Mouse (Mus musculus): ENCODE results near the gene Art4. TPM values are rescaled to one million over a fixed set of nuclear protein-coding genes. Genes with fewer than 3 reads are reported as not detected.

Art4 gene
- total RNA-seq (2014; rRNA removed) (0.37 and 0.43 TPM in 2 replicates), polyA plus RNA-seq (2015; fragmentation: Nextera tagmentation; extraction: Ambion mirVana) (0.25 and 0.34 TPM in 2 replicates)

DNA sequence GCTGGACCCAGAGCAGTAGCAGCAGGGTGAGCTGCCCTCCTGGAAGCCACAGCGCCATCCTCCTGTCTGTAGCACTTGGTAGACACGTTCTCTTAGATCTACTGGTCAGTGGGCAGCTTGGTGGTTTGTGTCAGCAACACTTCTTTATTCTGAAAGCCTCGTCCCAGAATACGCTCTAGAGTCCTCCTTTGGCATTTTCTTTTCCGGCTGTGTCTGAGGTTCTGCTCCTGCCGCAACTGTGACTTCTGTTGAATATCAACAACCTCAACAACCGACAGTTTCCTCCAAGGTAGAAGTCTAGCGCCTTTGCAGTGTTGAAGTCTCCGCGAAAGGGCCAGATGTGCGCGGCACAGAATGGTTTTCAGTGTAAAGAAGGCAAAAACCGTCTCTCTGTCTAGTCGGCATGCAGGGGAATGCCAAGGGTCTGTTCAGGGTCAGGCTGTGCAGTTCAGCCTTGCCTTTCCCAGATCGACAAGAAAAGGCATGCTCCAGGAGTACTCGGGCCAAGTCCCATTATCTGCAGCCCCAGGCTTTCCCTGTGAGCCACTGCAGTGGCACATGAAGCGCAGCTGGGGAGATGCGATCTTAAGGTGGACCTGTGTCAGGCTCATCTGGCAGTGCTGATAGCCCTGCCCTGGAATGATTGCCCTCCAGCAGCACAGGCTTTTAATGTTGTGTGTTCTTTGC, at the start of gene Art4:
Gene Art4, minus strand, starts transcription at position 548 of the 687 bp plus-strand sequence.
- Histone ChIP-seq H3K36me3 (ENCODE audit: insufficient read depth, low read length) (no peaks in the 10 kb centered on the region), H3K9ac (replicated peaks; ENCODE audit: low read length) (no peak within 1 kb of the TSS), H3K27ac (no peak within 1 kb of the TSS), H3K4me2 (ENCODE audit: low read depth, low read length) (no peak within 1 kb of the TSS), H3K9me3 (ENCODE audit: low read length) (no peaks in the 10 kb centered on the region), H3K27me3 (ENCODE audit: insufficient read depth, low read length) (no peaks in the 10 kb centered on the region), H3K4me3 (ENCODE audit: low read length) (no peak within 1 kb of the TSS), H3K4me1 (ENCODE audit: insufficient read depth, low read length) (no peaks in the 10 kb centered on the region)
- TF ChIP-seq CTCF (IDR thresholded peaks at IDR 0.05; ENCODE audit: low read depth), result no peak
- DNase-seq (ENCODE audit: low spot score) (no peak), ATAC-seq (no peak)
- 77% methylated on average over 18 of the region's 18 CpGs for WGBS

DNA sequence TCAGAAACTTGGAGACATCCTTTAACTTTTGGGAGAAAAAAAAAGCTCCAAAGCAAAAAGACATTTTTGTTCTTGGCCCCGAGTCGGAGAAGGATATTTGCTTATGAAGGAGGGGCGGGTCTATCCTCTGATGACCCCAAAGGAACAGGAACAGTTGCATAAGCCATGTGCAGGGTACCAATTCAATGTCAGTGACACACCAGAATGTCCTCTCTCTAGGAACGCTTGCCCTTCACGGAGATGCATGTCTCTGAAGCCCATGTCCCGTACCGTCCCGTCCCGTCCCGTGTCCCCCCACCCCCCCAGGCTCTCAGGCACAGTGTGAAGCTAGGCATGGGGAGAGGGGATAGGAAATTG, 49.4 kb upstream of the Art4 start:
- ATAC-seq, result no peak; the same call in 1 of the 2 replicates
- Histone ChIP-seq H3K27ac (no peak overlapping the region), H3K36me3 (ENCODE audit: insufficient read depth, low read length) (no peaks in the 10 kb centered on the region), H3K9me3 (ENCODE audit: low read length) (no peaks in the 10 kb centered on the region), H3K4me2 (ENCODE audit: low read depth, low read length) (no peak overlapping the region), H3K27me3 (ENCODE audit: insufficient read depth, low read length) (no peaks in the 10 kb centered on the region), H3K4me3 (ENCODE audit: low read length) (no peak overlapping the region), H3K4me1 (ENCODE audit: insufficient read depth, low read length) (no peaks in the 10 kb centered on the region), H3K9ac (replicated peaks; ENCODE audit: low read length) (no peak overlapping the region)
- no peak for TF ChIP-seq CTCF (IDR thresholded peaks at IDR 0.05; ENCODE audit: low read depth)
- no peak for DNase-seq (ENCODE audit: low spot score)
- 65% methylated on average over 10 of the region's 10 CpGs for WGBS

DNA sequence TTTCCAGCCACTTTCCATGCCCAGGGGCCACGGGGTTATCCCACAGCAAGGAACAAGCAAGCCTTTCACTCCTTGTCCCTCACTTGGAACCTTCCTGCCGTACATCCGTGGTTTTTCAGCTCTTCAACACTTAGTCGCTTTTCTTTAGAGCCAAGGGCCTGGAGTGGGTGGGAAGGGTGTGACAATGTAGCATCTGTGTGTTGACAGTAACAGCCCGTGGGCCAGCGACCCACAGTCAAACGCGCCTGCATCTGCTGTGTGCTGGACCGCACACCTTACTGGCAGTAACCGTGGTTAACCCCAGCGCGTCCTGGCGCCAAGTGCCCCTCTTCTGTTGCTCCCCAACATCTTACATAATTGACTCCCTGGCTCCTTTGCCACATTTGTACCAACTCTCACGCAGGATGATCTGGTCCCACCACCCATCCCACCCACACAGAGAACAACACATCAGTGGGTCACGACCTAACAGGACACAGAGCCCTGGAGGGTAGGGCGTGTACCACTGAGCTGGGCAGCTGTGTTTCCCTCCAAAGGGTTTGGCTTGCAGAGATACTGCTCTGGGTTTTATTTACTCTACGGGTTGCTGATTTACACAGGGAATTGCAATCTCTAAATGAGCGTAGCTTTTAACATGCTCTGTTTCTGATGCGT, 48.9 kb upstream of the Art4 start:
- WGBS, result 84% methylated on average over 19 of the region's 19 CpGs
- TF ChIP-seq CTCF (IDR thresholded peaks at IDR 0.05; ENCODE audit: low read depth), result no peak
- H3K4me1 ChIP-seq (ENCODE audit: insufficient read depth, low read length), result no peaks in the 10 kb centered on the region
- no peak for ATAC-seq
- no peak overlapping the region for H3K9ac ChIP-seq (replicated peaks; ENCODE audit: low read length)
- H3K27me3 ChIP-seq (ENCODE audit: insufficient read depth, low read length), result no peaks in the 10 kb centered on the region
- no peak overlapping the region for H3K4me2 ChIP-seq (ENCODE audit: low read depth, low read length)
- H3K36me3 ChIP-seq (ENCODE audit: insufficient read depth, low read length), result no peaks in the 10 kb centered on the region
- no peak overlapping the region for H3K27ac ChIP-seq
- no peaks in the 10 kb centered on the region for H3K9me3 ChIP-seq (ENCODE audit: low read length)
- no peak overlapping the region for H3K4me3 ChIP-seq (ENCODE audit: low read length)
- DNase-seq (ENCODE audit: low spot score), result no peak

- Histone ChIP-seq H3K27ac (no peak overlapping the region), H3K4me3 (ENCODE audit: low read length) (no peak overlapping the region), H3K9ac (replicated peaks; ENCODE audit: low read length) (no peak overlapping the region), H3K27me3 (ENCODE audit: insufficient read depth, low read length) (no peaks in the 10 kb centered on the region), H3K9me3 (ENCODE audit: low read length) (no peaks in the 10 kb centered on the region), H3K4me1 (ENCODE audit: insufficient read depth, low read length) (no peaks in the 10 kb centered on the region), H3K4me2 (ENCODE audit: low read depth, low read length) (no peak overlapping the region), H3K36me3 (ENCODE audit: insufficient read depth, low read length) (no peaks in the 10 kb centered on the region)
- DNase-seq (ENCODE audit: low spot score) (no peak), ATAC-seq (no peak)
- 62% methylated on average over 8 of the region's 8 CpGs for WGBS
- no peak for TF ChIP-seq CTCF (IDR thresholded peaks at IDR 0.05; ENCODE audit: low read depth)
Observed at GRCm38 (mm10) chr6:136903885-136904470, 46.4 kb upstream of the Art4 start.

- H3K27me3 ChIP-seq (ENCODE audit: insufficient read depth, low read length), result no peaks in the 10 kb centered on the region
- no peak for TF ChIP-seq CTCF (IDR thresholded peaks at IDR 0.05; ENCODE audit: low read depth)
- no peaks in the 10 kb centered on the region for H3K4me1 ChIP-seq (ENCODE audit: insufficient read depth, low read length)
- WGBS, result 88% methylated on average over 9 of the region's 9 CpGs
- no peaks in the 10 kb centered on the region for H3K36me3 ChIP-seq (ENCODE audit: insufficient read depth, low read length)
- H3K4me2 ChIP-seq (ENCODE audit: low read depth, low read length), result no peak overlapping the region
- H3K27ac ChIP-seq, result no peak overlapping the region
- no peaks in the 10 kb centered on the region for H3K9me3 ChIP-seq (ENCODE audit: low read length)
- H3K9ac ChIP-seq (replicated peaks; ENCODE audit: low read length), result no peak overlapping the region
- DNase-seq (ENCODE audit: low spot score) (no peak), ATAC-seq (no peak)
- H3K4me3 ChIP-seq (ENCODE audit: low read length), result no peak overlapping the region
Observed at GRCm38 (mm10) chr6:136902527-136902926, 45.0 kb upstream of the Art4 start.

DNA sequence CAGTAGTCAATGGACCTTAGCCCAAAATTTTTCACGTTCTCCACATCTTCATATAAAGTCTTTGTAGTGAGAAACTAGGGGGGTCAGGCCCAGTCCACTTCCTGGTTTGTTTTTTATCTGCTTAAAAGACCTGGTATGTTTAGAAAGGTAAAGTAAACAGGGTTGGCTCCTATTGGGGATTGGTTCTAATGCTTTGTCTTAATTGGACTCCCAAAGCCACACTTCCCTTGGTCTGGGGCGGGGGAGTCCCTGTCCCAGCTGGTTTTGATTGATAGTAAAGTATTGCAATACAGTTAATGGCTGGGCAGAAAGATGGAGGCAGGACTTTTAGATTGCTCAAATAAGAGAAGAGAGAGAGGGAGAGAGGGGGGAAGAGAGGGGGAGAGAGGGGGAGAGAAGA, 43.5 kb upstream of the Art4 start:
- Histone ChIP-seq H3K27ac (no peak overlapping the region), H3K4me1 (ENCODE audit: insufficient read depth, low read length) (no peaks in the 10 kb centered on the region)
- DNase-seq (ENCODE audit: low spot score), result no peak

More for the DNA sequence above, 43.5 kb upstream of the Art4 start:
- Histone ChIP-seq H3K36me3 (ENCODE audit: insufficient read depth, low read length) (no peaks in the 10 kb centered on the region), H3K9me3 (ENCODE audit: low read length) (no peaks in the 10 kb centered on the region), H3K4me2 (ENCODE audit: low read depth, low read length) (no peak overlapping the region), H3K27me3 (ENCODE audit: insufficient read depth, low read length) (no peaks in the 10 kb centered on the region), H3K9ac (replicated peaks; ENCODE audit: low read length) (no peak overlapping the region), H3K4me3 (ENCODE audit: low read length) (no peak overlapping the region)
- TF ChIP-seq CTCF (IDR thresholded peaks at IDR 0.05; ENCODE audit: low read depth), result no peak
- no peak for ATAC-seq
- 80% methylated on average over 2 of the region's 2 CpGs for WGBS

Measured in hindbrain, postnatal 0 days (tissue).